Mouse (Mus musculus) left cerebral cortex, adult 8-10 months (tissue): ENCODE data around the gene Atg13. TPM values are rescaled to one million over a fixed set of nuclear protein-coding genes. Genes with fewer than 3 reads are reported as not detected.

Experiments
- DNase-seq, 2 experiments: peaks; one replicate each; pipeline ENCODE4 v3.0.0; 2022; ENCODE audit warnings: low spot score in 2 of 2
- total RNA-seq, 4 experiments: library from RNA; stranded (reverse); gene quantifications; 2 replicates each; pipeline ENCODE4 v1.2.4; 2022

Atg13 gene
- total RNA-seq, 4 experiments from 2014 or later = 76.1 to 90.9 (median 83.8) TPM

DNA sequence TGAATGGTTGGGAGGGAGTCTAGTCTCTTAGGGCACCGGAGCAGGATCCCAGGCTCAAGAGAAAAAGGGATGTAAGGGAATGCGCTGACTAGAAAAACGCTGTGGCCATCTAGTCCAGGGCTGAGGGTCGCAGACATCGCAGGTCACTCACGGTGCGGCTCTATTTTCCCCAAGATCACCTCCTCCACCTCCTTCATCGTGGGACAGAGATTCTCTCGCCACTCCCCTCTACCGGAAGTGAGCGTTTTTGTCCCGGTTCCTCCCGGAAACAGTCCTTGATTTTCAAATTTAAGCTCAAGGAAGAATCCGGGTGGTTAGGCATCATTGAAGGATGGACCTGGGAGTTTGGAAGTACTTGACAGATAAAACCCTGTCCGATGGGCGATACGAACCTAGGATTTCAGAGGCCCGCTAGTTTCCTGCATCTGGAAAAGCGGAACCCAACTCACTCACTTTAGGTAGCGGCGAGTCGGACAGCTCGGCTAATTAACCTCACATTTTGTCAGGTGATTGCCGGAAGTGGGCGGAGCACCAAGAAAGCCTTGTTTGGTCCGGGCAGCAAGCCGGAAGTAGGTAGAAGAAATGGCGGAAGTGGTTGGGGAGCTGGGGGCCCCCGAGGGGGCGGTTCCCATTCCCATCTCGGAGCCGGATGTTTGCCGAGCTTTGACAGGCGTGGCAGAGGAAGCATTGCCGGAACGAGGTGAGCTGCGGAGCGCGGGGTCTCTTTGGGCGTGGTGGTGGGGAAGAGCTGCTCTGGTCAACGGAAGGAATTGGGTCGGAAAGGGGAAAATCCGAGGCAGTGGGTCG is 60.6 kb downstream of the Atg13 start, which contains the start of the genes Zfp408 and Arhgap1:
Gene Zfp408, minus strand, starts transcription at position 239 of the 807 bp plus-strand sequence.
Gene Arhgap1, plus strand, starts transcription at position 308 of the 807 bp plus-strand sequence.
- peak; percentile 90 to 96 for DNase-seq

DNA sequence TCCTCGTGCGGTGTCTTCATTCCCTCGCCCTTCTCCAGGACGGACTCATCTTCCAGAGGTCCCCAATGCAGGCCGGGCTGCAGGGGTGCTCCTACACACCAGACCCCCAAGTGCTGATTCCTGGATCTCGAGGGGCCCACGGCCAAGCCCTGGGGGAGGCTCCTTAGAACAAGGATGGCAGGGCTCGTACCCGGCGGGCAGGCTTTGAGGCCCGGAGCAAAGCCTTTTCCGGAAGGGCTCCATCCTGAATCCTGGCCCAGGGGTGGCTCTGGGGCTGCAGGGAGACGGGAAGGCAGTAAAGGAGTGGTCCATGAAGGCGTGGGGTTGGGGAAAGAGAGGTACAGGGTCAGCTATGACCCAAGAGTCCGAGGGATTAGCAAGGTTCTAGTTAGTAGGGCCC is 61.2 kb downstream of the Atg13 start:
- no peak for DNase-seq

DNA sequence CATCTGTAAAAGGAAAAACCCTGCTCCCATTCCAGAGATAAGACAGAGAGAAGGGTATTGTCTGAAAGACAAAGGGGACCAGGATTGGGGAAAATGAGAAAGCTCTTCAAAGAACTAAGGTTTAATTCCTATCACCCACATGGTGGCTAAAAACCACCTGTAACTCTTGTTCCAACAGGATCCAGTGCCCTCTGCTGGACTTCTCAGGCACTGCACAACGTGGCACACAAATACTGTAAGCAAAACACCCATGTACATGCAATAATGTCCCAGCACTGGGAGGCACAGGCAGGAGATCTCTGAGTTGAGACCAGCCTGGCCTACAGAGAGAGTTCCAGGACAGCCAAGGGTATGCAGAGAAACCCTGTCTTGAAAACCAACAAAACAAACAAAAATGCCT is 63.6 kb downstream of the Atg13 start:
- DNase-seq = peak in 1 of 2 experiments; percentile 49

DNA sequence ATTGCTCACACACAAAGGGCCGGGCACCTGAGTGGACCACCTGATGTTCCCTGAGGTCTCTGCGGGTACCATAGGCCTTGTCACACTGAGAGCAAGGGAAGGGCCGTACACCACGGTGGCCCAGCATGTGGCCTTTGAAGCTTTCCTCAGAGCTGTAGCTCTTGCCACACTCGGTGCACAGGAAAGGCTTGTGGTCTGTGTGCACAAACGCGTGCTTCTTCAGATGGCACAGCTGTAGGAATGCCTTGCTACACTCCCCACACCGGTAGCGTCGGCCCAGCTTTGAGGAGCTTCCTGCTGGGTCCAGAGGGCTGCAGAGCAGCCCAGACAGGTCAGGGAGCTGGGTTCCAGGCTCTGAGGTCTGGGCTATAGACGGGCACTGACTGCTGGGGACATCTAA is 64.6 kb downstream of the Atg13 start:
- no peak for DNase-seq

DNA sequence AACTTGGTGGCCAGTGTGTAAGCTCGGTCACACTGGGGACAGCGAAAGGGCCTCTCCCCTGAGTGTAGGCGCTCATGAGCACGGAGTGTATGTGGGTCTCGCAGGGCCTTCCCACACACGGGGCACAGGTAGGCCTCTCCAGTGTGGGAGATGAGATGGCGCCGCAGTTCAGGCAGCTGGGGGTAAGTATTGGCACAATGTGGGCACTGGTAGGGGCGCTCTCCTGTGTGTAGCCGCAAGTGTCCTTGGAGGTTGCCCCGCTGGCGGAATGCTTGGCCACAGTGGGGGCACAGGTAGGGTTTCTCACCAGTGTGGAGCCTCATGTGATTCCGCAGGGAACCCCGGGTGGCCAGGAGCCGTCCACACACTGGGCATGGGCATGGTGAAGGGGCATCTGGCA is 65.0 kb downstream of the Atg13 start:
- no peak for DNase-seq

DNA sequence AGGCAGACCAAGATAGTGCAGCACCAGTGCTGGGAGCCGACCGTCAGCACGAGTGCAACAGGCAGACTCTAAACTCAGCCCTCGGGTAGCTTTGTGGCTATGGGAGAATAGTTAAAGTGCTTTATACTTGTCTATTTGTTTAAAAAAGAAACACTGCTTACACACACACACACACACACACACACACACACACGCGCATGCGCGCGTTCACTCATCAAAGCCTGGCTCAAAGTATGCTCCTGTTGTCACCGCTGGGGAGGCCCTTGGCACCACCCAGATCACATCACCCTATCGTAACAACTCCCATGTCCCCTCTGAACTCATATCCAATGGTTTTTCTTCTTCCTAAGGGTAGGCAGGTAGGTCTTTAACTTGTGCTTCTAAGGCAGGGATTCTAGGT is 66.4 kb downstream of the Atg13 start:
- no peak for DNase-seq

DNA sequence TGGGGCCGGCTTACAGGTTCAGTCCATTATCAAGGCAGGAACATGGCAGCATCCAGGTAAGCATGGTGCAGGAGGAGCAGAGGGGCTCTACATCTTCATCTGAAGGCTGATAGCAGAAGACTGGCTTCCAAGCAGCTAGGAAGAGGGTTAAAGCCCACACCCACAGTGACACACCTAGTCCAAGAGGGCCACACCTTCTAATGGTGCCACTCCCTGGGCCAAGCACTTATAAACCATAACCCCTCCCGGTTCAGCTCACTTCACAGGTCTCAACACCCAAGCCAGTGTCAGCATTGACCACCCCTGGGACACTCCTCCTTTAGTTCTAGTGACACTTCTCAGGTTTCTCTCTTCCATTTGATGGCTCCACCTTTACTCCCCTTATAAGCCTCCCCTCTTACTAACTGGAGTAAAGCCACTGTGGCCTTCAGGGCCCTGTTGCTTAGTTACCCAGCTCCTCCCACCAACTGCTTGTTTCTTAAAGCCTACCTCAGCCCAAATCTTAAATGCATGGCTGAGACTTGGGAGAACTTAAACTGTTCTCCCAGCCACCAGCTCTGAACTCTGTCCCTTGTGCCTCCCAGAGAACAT is 67.5 kb downstream of the Atg13 start:
- no peak for DNase-seq

DNA sequence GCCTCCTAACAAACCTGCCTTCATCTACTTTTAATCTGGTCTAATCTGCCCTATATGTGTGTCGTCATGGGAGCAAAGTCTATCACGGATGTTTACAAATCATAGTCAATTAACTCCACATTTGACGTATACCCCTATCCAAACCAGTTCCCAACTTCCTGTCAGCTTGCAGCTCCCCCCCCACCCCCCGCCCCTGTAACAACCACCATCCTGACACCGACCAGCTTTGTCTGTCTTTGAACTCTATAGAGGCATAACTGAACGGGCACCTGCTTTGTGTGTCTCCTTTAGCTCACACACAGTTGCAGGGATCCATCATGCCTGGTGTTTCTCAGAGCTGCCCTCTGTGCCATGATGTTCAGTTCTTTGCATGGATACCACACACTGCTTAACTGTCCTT is 71.4 kb downstream of the Atg13 start:
- DNase-seq = no peak

DNA sequence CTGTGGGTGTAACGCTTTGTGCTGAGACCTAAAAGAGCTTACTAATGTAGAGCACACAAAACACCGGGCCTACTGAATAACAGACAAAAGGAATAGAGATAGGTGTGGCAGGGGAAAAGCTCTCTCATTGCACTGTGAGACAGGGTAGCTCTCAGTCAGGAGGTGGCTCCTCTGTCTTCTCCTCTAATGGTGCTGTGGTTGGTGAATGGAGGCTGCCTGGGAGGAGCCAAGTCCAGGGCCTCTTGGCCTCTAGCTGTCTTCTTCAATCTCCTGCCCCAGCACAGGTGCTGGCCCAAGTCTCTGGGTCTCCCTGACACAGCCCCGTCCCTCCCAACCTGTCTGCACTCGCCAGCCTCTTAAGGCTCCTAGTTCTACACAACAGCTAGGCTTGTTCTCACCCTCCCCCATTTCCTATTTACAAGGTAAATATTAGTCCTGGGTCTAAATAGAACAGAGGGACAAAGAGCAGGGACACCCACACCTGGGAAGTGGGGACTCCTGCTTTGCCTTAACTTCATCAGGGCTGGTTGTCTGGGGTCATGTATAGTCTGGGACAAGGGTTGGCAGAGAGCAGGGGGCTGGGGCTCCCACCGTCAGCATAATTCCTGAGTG is 73.5 kb downstream of the Atg13 start:
- DNase-seq = no peak

DNA sequence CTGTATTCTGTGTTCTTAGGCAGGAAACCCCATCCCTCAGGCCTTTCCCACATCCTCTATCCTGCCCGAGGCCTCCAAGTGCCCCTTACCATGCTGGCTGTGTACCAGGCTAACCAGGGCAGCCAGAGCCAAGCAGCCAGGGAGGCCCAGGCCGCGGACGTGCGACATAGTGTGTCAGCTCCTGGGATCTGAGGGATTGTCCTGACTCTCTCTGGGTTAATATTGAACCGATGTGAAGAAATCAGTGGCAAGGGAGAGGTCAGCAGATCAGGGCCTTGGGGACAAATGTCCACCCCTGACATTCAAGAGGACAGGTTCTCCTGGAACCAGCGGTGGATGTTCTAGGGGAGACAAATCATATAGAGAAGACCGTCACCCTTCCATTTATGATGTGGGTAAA is 74.1 kb downstream of the Atg13 start, which contains the start of gene F2:
Gene F2, minus strand, starts transcription at position 186 of the 400 bp plus-strand sequence.
- DNase-seq = no peak

DNA sequence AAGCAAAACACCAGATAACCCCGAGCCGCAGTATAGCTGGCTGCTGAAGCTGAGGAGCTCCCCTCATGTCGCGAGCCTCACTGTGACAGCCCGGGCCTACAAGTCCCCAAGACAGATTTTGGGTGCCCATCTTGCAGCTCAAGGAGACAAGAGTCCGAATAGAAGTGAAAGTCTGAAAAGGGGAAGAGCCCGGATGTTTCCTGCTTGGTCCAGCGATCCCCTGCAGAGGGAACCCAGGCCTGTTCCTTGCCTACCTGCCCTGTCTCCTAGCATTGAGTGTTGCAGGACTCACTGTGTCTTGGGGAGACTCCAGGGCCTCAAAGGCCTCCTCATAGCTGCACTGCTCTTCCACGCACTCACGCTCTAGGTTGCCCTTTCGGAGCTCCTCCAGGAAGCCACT is 74.9 kb downstream of the Atg13 start:
- no peak for DNase-seq

DNA sequence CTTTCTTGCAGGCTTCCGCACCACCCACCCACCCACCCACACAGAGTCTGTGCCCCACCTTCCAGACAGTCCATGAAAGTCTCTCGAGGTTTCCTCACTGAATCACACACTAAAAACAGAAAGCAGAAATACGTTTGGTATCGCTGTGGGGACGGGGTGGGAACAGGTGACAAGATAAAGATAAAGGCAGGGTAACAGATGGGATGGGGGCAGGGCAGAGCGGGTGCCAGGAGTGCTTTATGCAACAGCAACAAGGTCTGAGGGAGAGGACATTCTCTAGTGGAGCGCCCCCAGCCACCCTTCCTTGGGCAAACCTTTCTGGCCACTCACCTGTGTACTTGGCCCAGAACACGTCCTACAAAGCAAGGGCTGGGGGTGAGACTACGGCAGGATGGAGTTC is 75.5 kb downstream of the Atg13 start:
- no peak for DNase-seq

DNA sequence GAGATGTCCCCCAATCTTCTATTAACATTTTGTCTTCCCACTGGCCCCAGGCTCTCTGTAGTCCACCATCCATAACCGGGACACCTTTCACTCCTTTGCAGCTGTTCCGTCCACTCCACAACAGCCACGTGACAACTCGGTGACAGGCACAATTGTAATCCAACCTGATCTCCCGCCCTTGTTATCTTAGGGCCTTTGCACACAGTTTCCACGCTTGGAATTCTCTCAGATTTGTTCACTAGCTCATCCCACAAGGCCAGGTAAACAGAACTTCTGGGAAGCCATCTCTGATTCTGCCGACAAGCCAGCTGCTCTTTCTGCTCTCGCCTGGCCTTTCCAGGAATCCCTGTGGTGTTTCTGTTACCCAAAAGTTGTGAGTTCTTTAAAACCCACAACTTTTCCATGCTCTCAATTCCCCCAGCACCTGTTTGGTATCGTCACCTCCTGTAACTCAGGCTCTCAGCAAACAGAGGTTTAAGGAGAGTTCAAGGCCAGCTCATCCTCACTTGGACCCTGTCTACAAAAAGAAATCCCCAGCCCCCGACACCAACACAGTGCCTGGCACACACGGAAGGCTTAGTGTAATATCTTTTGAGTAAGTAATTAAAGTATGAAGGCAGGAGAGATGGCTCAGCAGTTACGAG is 76.9 kb downstream of the Atg13 start:
- DNase-seq = no peak

DNA sequence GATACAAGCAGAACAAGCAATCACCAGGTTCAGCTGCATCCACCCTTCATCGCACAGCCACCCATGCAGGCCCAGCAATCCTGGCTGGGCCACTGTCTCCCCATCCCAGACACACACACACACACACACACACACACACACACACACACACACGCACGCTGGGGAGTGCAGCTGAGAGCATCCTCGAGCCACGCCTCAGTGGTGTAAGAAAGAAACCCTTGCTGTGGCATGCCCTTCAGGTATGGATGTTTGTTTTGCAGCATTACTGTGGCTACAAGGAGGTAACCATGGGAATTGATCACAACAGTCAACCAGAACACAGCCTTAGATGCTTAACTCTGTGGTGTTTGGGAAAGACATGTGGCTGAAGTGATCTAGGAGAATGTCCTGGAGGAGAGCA is 78.1 kb downstream of the Atg13 start:
- DNase-seq = no peak

DNA sequence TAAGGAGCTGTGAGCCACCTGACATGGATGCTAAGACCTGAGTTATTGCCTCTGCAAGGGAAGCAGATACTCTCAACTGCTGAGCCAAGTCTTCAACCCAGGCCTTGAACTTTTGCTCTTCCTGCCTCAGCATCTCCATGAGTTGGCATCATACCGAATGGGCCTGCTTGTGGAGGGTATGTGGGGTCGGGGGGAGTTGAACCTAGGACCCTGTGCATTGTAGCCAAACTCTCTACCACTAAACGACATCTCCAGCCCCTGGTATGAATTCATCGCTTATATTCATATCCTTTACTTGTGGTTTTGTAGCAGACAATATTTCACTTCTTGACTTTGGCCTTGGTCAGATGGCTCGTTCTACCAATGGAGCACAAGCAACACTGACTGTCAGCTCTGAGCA is 78.5 kb downstream of the Atg13 start:
- DNase-seq = no peak

DNA sequence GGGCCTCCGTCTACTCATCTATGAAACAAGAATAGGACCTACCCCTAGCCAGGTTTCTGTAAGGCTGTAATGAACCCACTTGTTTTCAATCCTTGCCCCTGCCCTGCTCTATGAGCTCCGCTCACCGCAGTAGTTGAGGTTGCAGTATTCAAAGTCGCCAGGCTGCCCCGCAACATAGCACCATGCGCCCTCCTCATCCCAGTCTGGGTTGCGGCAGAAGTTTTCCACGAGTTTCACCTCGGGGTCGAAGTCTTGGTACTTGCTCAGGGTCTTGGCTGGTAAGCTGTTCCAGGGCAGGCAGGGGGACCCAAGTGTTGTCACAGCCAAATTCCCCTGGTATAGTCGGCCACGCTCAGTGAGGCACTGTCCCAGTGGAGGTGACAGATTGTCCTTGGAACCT is 80.0 kb downstream of the Atg13 start:
- DNase-seq = no peak

DNA sequence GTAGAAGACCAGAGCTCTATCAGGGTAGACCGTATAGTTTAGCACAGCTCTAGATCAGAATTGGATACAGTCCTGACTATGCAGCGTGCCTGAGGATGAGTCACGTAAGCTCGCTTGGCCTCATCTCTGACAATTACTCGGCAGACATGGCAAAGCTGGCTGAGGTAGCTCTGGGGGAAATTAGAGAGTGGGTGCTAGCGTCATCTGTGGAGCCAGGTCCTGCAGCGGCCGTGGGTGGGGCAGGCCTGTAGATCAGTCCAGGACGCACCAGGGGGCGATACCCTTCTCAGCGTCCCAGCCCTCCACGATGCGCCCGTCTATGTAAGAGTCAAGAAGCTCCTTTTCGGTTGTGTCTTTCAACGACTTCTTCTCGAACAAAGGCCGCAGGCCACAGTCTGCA is 80.7 kb downstream of the Atg13 start:
- no peak for DNase-seq

DNA sequence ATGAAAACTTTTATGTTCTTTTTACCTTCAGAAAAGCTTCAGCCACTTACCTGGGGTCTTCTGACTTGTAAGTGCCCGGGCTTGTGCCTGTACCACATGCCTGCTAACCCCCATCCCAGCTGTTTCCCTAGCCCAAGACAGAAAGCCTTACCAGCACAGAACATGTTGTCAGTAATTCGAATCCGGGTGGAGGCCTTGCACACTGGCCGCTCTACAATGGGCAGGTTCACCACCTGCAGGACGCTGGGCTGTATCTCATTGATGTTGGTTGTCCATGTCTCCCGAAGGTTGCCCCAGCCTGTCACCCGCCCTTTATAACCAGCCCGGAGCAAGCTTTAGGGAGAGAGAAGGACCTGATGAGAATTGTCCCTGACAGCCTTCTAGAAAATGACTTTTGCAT is 82.2 kb downstream of the Atg13 start:
- no peak for DNase-seq

DNA sequence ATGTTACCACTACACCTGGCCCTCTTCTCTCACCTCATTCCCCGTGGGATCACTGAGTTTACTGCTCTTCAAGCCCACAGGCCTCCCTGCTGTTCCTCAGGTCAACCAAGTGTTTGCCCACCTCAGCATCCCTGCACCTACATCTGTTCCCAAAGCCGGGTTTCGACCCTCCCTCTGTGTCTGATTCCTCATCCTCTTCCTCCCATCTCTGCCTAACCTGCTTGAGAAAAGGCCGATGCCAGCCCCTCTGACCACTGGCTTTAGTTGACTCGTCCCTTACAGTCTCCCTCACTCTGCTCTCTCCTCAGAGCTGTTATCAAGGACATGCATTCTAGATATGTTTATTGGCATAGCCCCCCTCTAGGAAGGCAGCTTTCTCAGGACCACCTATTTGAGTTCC is 82.9 kb downstream of the Atg13 start:
- no peak for DNase-seq
